Mouse (Mus musculus): ENCODE results near the gene Shank2. TPM values are rescaled to one million over a fixed set of nuclear protein-coding genes. Genes with fewer than 3 reads are reported as not detected.

Shank2 gene
- polyA plus RNA-seq, 1 experiment from 2014 or later = 0.76 TPM

DNA sequence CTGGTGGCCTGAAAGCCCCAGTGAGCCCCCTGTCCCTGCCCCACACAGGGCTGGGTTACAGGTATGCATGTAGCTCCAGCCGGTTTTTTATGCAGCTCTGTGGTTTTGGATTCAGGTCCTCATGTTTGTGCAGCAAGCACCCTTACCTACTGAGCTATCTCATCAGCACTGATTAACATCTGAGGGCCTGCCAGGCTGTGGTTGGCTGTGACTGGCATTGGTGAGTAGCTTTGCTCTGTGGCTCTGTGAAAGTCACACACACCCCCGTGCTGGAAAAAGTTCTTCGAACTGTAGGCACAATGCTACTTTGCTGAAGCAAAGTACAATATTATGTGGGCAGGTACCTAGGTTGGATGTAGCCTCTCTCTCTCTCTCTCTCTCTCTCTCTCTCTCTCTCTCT, 204.1 kb downstream of the Shank2 start:
- H3K27me3 ChIP-seq (replicated peaks; ENCODE audit: insufficient read depth, low read length) = no peaks in the 10 kb centered on the region
- no peak overlapping the region for H3K4me2 ChIP-seq (replicated peaks; ENCODE audit: low read depth, low read length)
- no peaks in the 10 kb centered on the region for H3K36me3 ChIP-seq (ENCODE audit: insufficient read depth, low read length)
- TF ChIP-seq EP300 (IDR thresholded peaks at IDR 0.05) = no peak
- no peak for TF ChIP-seq CTCF (IDR thresholded peaks at IDR 0.05)
- H3K27ac ChIP-seq (ENCODE audit: low read length) = no peak overlapping the region
- 83% methylated on average over 3 of the region's 3 CpGs for WGBS
- no peak overlapping the region for H3K4me3 ChIP-seq (ENCODE audit: low read depth, low read length)
- no peak for ATAC-seq
- DNase-seq (ENCODE audit: low spot score) = no peak
- no peak overlapping the region for H3K9ac ChIP-seq (replicated peaks; ENCODE audit: low read depth)
- no peaks in the 10 kb centered on the region for H3K4me1 ChIP-seq (ENCODE audit: insufficient read depth, low read depth, low read length)
- no peaks in the 10 kb centered on the region for H3K9me3 ChIP-seq (ENCODE audit: low read length)

DNA sequence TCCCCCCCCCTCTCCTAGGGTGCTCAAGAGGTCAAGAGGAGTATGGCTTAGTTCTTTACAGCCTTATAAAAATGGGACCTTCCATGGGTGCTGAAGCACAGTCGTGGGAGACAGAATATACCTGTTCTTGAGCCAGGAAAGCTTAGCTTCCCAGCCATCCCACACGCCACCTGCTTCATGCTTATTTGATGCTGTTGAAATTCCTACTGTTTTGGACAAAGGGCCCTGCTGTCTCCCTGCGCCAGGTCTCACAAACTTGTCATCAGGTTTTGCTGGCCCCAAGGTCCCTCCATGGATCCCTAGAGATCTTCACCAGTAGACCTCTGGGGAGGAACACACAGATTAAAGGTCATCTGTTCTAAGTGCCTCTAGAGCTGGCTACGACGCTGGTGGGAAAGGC, 204.5 kb downstream of the Shank2 start:
- Histone ChIP-seq H3K4me2 (replicated peaks; ENCODE audit: low read depth, low read length) (no peak overlapping the region), H3K9me3 (ENCODE audit: low read length) (no peaks in the 10 kb centered on the region), H3K4me3 (ENCODE audit: low read depth, low read length) (no peak overlapping the region), H3K27ac (ENCODE audit: low read length) (no peak overlapping the region), H3K9ac (replicated peaks; ENCODE audit: low read depth) (no peak overlapping the region), H3K27me3 (replicated peaks; ENCODE audit: insufficient read depth, low read length) (no peaks in the 10 kb centered on the region), H3K36me3 (ENCODE audit: insufficient read depth, low read length) (no peaks in the 10 kb centered on the region), H3K4me1 (ENCODE audit: insufficient read depth, low read depth, low read length) (no peaks in the 10 kb centered on the region)
- TF ChIP-seq CTCF (IDR thresholded peaks at IDR 0.05) = no peak
- no peak for TF ChIP-seq EP300 (IDR thresholded peaks at IDR 0.05)
- 63% methylated on average over 5 of the region's 5 CpGs for WGBS
- DNase-seq (ENCODE audit: low spot score) (no peak), ATAC-seq (no peak)

DNA sequence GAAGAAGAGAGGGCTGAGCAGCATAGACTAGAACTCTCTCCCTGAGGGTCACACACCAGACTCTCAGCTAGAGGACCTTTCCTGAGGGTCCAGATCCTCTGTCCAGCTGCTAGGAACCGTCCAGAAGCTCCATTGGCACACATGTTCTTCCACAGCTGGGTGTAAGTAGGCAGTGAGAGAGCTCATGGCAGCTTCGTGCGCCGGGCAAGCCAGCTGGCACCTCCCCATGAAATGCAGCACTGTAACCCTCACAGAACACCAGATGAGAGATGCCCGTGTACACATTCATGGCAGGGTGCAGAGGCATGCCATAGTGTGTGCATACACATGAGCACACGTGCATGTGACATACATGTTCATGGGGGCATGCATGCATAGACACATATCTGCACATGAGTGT, 205.4 kb downstream of the Shank2 start:
- H3K4me3 ChIP-seq (ENCODE audit: low read depth, low read length) = no peak overlapping the region
- no peaks in the 10 kb centered on the region for H3K36me3 ChIP-seq (ENCODE audit: insufficient read depth, low read length)
- H3K9me3 ChIP-seq (ENCODE audit: low read length) = no peaks in the 10 kb centered on the region
- WGBS = 68% methylated on average over 6 of the region's 6 CpGs
- H3K27ac ChIP-seq (ENCODE audit: low read length) = no peak overlapping the region
- H3K9ac ChIP-seq (replicated peaks; ENCODE audit: low read depth) = no peak overlapping the region
- no peak for DNase-seq (ENCODE audit: low spot score)
- ATAC-seq = no peak
- TF ChIP-seq EP300 (IDR thresholded peaks at IDR 0.05) (no peak), CTCF (IDR thresholded peaks at IDR 0.05) (no peak)
- no peaks in the 10 kb centered on the region for H3K4me1 ChIP-seq (ENCODE audit: insufficient read depth, low read depth, low read length)
- H3K4me2 ChIP-seq (replicated peaks; ENCODE audit: low read depth, low read length) = no peak overlapping the region
- H3K27me3 ChIP-seq (replicated peaks; ENCODE audit: insufficient read depth, low read length) = no peaks in the 10 kb centered on the region

DNA sequence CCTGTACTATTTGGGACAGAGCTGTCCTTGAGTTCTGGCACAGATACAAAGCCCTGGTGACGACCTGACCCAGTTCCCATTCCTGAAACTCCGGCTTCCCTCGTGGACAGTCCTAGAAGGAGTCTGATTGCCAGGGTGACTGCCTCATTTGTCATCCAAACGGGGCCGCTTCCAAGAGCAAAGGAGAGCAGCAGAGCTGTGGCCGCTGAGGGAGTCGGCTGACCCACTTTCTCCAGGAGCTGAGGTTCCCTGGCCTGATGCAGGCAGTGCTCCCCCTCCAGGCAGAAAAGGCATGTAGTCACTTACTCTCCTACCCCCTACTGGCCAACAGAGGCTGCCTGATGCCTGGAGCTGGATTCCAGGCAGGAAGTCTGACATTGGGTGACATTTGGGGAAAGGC, 206.1 kb downstream of the Shank2 start:
- DNase-seq (ENCODE audit: low spot score) = peak; percentile 30

DNA sequence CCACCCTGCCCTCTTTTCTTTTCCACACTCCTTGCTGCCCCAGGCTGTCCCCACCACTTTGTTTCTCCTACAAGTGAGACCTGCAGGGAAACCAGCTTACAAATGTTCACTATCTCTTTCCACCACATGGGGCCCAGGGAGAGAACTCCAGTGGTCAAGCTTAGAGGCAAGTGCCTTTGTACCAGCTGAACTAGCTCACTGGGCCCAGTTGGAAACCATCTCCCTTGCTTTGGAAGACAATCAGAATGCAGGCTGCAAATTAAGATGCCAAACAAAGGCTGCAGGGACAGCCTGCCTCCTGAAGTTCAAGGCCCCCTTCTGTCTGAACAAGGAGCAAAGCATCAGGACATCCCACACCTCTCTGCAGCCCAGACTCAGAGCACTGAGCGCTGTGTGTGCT, 206.9 kb downstream of the Shank2 start:
- DNase-seq (ENCODE audit: low spot score) = no peak

More for the DNA sequence above, 206.1 kb downstream of the Shank2 start:
- Histone ChIP-seq H3K9ac (replicated peaks; ENCODE audit: low read depth) (no peak overlapping the region), H3K4me1 (ENCODE audit: insufficient read depth, low read depth, low read length) (no peaks in the 10 kb centered on the region), H3K27ac (ENCODE audit: low read length) (no peak overlapping the region), H3K4me3 (ENCODE audit: low read depth, low read length) (no peak overlapping the region), H3K9me3 (ENCODE audit: low read length) (no peaks in the 10 kb centered on the region), H3K36me3 (ENCODE audit: insufficient read depth, low read length) (no peaks in the 10 kb centered on the region), H3K4me2 (replicated peaks; ENCODE audit: low read depth, low read length) (no peak overlapping the region), H3K27me3 (replicated peaks; ENCODE audit: insufficient read depth, low read length) (no peaks in the 10 kb centered on the region)
- WGBS = 17% methylated on average over 7 of the region's 7 CpGs
- no peak for TF ChIP-seq EP300 (IDR thresholded peaks at IDR 0.05)
- TF ChIP-seq CTCF (IDR thresholded peaks at IDR 0.05) = peak; percentile 82
- peak; percentile 35; the same call in 1 of the 2 replicates for ATAC-seq

DNA sequence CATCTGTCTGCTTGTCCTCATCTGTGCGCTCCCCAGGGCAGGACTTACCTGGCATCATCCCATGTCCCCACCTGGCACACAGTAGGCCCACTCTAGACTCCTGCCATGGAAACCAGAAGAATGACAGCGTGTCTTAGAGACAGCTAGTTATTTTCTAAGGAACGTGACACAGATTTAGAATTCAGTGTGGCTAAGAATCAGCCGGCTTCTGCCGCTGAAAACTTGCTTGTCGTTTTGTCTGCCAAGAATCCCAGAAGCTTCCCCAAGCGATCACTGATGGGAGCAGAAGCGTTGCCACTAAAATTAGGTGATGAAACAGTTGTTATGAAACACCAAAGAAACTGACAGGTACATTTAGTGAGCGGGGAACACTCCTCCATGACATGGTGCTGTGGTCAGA, 208.8 kb downstream of the Shank2 start:
- Histone ChIP-seq H3K9me3 (ENCODE audit: low read length) (no peaks in the 10 kb centered on the region), H3K9ac (replicated peaks; ENCODE audit: low read depth) (no peak overlapping the region), H3K4me1 (ENCODE audit: insufficient read depth, low read depth, low read length) (no peaks in the 10 kb centered on the region), H3K36me3 (ENCODE audit: insufficient read depth, low read length) (no peaks in the 10 kb centered on the region), H3K4me3 (ENCODE audit: low read depth, low read length) (no peak overlapping the region), H3K27ac (ENCODE audit: low read length) (no peak overlapping the region), H3K4me2 (replicated peaks; ENCODE audit: low read depth, low read length) (no peak overlapping the region), H3K27me3 (replicated peaks; ENCODE audit: insufficient read depth, low read length) (no peaks in the 10 kb centered on the region)
- ATAC-seq (no peak), DNase-seq (ENCODE audit: low spot score) (no peak)
- 72% methylated on average over 9 of the region's 9 CpGs for WGBS
- TF ChIP-seq EP300 (IDR thresholded peaks at IDR 0.05) (no peak), CTCF (IDR thresholded peaks at IDR 0.05) (no peak)

More for the DNA sequence above, 206.9 kb downstream of the Shank2 start:
- H3K4me1 ChIP-seq (ENCODE audit: insufficient read depth, low read depth, low read length) = no peaks in the 10 kb centered on the region
- no peaks in the 10 kb centered on the region for H3K27me3 ChIP-seq (replicated peaks; ENCODE audit: insufficient read depth, low read length)
- no peak overlapping the region for H3K9ac ChIP-seq (replicated peaks; ENCODE audit: low read depth)
- H3K4me3 ChIP-seq (ENCODE audit: low read depth, low read length) = no peak overlapping the region
- H3K9me3 ChIP-seq (ENCODE audit: low read length) = no peaks in the 10 kb centered on the region
- 77% methylated on average over 1 of the region's 1 CpGs for WGBS
- no peak overlapping the region for H3K4me2 ChIP-seq (replicated peaks; ENCODE audit: low read depth, low read length)
- TF ChIP-seq EP300 (IDR thresholded peaks at IDR 0.05) (no peak), CTCF (IDR thresholded peaks at IDR 0.05) (no peak)
- H3K27ac ChIP-seq (ENCODE audit: low read length) = no peak overlapping the region
- no peak for ATAC-seq
- no peaks in the 10 kb centered on the region for H3K36me3 ChIP-seq (ENCODE audit: insufficient read depth, low read length)

DNA sequence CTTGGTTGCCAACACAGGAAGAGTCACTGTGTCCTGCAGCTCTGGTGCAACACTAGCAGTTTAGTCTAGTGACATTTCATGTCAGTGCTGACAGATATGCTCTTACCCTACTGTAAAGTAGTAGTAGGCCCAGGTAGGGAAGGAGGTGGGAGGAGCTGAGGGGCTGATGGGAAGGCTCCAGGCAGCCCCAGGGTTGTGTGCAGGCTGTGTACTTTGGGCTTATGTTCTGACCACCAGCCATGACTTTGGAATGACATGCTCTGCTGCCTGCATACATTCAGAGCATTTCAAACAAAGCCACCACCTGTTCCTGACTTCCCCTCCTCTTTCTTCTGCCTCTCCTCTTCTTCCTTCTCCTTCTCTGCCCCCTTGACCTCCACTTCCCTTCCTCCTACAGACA, 211.0 kb downstream of the Shank2 start:
- Histone ChIP-seq H3K9me3 (ENCODE audit: low read length) (no peaks in the 10 kb centered on the region), H3K36me3 (ENCODE audit: insufficient read depth, low read length) (no peaks in the 10 kb centered on the region), H3K4me1 (ENCODE audit: insufficient read depth, low read depth, low read length) (no peaks in the 10 kb centered on the region), H3K27ac (ENCODE audit: low read length) (no peak overlapping the region), H3K4me2 (replicated peaks; ENCODE audit: low read depth, low read length) (no peak overlapping the region), H3K4me3 (ENCODE audit: low read depth, low read length) (no peak overlapping the region), H3K27me3 (replicated peaks; ENCODE audit: insufficient read depth, low read length) (no peaks in the 10 kb centered on the region), H3K9ac (replicated peaks; ENCODE audit: low read depth) (no peak overlapping the region)
- DNase-seq (ENCODE audit: low spot score) (no peak), ATAC-seq (no peak)
- TF ChIP-seq EP300 (IDR thresholded peaks at IDR 0.05) (no peak), CTCF (IDR thresholded peaks at IDR 0.05) (no peak)

Measured in lung, postnatal 0 days (tissue).